ENCODE assay signal across 9 mouse cellular contexts in the genomic region with DNA sequence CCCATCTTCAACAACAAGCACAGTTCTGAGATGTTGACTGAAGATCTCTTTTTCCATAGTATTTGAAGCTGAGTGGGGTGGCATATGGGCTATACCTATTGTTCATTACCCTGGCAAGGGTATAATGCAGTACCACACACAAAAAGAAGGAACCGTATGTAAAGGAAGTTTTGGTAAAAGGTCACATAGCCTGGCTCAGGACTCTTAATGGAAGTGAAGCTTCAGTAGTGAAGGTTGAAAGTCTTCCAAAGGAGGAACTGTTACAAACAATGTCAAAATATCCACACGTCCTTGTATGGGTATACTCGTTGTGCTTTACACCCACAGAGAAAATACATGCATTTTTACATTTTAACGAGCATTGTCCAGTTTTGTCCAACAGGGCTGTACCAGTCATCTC.
ATAC-seq lines count a peak whose summit lies in the region.
"Had no signal": no experiment of that assay in that cellular context is flagged by ENCODE, and none has a peak within 500 bp of the region (broad histone marks: within the 10 kb centered on the region; RNA-seq: fewer than 3 reads in every experiment).

No protein-coding gene starts in this region.

- H3K4me2 ChIP-seq in intestine, embryonic 15.5 days (replicated peaks): no peak overlapping the region

- H3K9ac ChIP-seq in intestine, embryonic 15.5 days: no peak overlapping the region

- H3K36me3 ChIP-seq in intestine, embryonic 15.5 days: no peaks in the 10 kb centered on the region
- H3K36me3 ChIP-seq: G1E had no signal

- no peaks in the 10 kb centered on the region for H3K9me3 ChIP-seq in intestine, embryonic 15.5 days
- H3K9me3 ChIP-seq: G1E had no signal

- 84% methylated on average over 4 of the region's 4 CpGs for WGBS in intestine, embryonic 15.5 days

- H3K4me3 ChIP-seq in intestine, embryonic 15.5 days (replicated peaks): no peak overlapping the region

- peak; percentile 51; the same call in 1 of the 2 replicates for ATAC-seq in megakaryocyte, adult 5-6 weeks (ENCODE audit: poor library complexity, severe bottlenecking)
- ATAC-seq in monocyte, adult 5-6 weeks (replicated peaks; ENCODE audit: insufficient number of reproducible peaks, low FRiP score, low TSS enrichment, poor library complexity, severe bottlenecking): peak; percentile 56
- ATAC-seq in intestine, embryonic 15.5 days: no peak
- ATAC-seq in erythroblast, adult 5-6 weeks (replicated peaks; ENCODE audit: low FRiP score, poor library complexity, severe bottlenecking): no peak
- ATAC-seq: activated CD4-positive, CD25-positive, alpha-beta regulatory T cell, adult 4 months; CD4-positive, CD25-positive, alpha-beta regulatory T cell, adult 4 months; Patski had no signal

- no peaks in the 10 kb centered on the region for H3K27me3 ChIP-seq in intestine, embryonic 15.5 days (replicated peaks)
- H3K27me3 ChIP-seq: CH12.LX, Patski had no signal

- no peaks in the 10 kb centered on the region for H3K4me1 ChIP-seq in intestine, embryonic 15.5 days (replicated peaks)

- no peak overlapping the region for H3K27ac ChIP-seq in intestine, embryonic 15.5 days

Comparison
In these comparisons a context has a peak if more than half of its experiments do, and no peak if none do; other contexts are left out.
1. ATAC-seq: peak in megakaryocyte, adult 5-6 weeks (single experiment) and monocyte, adult 5-6 weeks (single experiment); none in intestine, embryonic 15.5 days (single experiment) and erythroblast, adult 5-6 weeks (single experiment).